Mouse (Mus musculus): ENCODE results near the gene Dock2. TPM values are rescaled to one million over a fixed set of nuclear protein-coding genes. Genes with fewer than 3 reads are reported as not detected.

Dock2 gene
- total RNA-seq, 2 experiments from 2014 or later, result 1.5 to 2.5 TPM

- DNase-seq, result no peak
Observed at GRCm38 (mm10) chr11:34194158-34194941, 589.3 kb downstream of the Dock2 start.

GRCm38 (mm10) chr11:34193658-34194057 is 590.0 kb downstream of the Dock2 start:
- no peak for DNase-seq

- DNase-seq, result no peak
Observed at GRCm38 (mm10) chr11:34184266-34184665, 599.4 kb downstream of the Dock2 start.

- peak; percentile 37 for DNase-seq
Observed at GRCm38 (mm10) chr11:34181214-34182117, 602.2 kb downstream of the Dock2 start.

GRCm38 (mm10) chr11:34178752-34179151 is 604.9 kb downstream of the Dock2 start:
- DNase-seq, result no peak

Other genes with a start within 250 kb of the Dock2 start
- 1 to 10 TPM; 2.6 to 3.5 TPM for gene Spdl1, start 49.7 kb upstream of the Dock2 start, total RNA-seq (2021)

Data from gastrocnemius, postnatal 10 days (tissue).